Mouse (Mus musculus): ENCODE data around the gene Vapb.
"Not testable (repeated sequence)": the region's sequence is repeated elsewhere in the genome, so short reads cannot be mapped to it uniquely, and the experiment has no call there.

Gene Vapb

DNA sequence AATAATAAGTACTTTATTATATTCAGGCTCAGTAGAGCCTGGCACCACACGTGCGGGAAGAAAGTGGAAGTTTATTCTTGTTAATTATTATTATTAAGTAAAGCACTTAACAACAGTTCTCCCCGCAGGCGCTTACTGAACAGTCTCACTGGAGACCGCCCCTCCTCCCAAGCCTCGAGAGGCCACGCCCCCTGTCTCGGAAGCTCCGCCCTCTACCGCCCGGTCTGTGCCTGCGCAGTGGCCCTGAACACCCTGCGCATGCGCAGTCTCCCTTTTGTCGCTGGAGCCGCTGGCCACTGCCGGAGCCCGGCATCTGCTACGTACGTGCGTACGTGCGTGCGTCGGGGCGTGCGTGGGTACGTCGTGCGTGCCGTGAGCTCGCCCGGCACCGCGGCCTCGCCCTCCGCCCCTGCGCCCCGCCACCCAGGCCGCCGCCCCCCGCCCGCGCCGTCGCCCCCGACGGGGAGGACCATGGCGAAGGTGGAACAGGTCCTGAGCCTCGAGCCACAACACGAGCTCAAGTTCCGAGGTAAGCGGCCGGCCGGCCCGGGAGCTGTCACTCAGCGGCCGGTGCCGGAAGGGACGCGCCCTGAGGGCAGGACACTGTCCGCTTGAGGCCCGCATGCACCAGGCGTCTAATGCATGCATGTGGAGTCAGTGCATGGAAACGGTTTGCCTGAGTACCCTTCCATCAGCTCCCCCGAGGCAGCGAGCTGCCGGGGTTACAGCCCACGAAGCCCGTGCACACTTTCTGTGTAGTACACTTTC, at the start of gene Vapb:
Gene Vapb (plus strand): TSS at position 290 of the 768 bp plus-strand sequence.
- in situ Hi-C loops (cut with MboI; ENCODE audit: unreplicated experiment in 2 of 2): loop anchor here (10.0 to 25.0 kb wide), 3 partner anchors 325 to 725 kb away; partner anchors contain the start of genes Atp5e (in 1 of the 2), Prelid3b (in 1 of the 2), Stx16 (in 1 of the 2) and Tubb1 (in 1 of the 2)

DNA sequence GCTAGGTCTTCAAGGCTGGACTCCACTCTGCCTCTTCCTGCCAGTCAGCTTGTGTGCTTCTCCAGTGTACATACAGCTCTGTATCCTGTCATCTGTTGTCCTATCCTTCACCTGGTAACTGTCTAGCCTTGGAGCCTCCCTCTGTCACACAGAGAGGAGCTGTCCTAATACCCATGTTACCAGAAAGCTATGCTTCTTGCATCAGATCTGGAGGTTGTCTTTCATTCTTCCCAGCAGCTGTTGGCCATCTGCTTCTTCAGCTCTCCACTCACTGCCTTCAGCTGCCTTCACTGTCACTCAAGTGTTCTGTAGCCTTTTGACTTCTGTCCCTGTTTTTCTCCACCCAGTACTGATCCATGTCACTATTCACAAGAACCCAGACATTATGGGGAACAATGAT, 47.5 kb upstream of the Vapb start:
- in situ Hi-C loops (cut with MboI; ENCODE audit: unreplicated experiment in 2 of 2): no loop called here

DNA sequence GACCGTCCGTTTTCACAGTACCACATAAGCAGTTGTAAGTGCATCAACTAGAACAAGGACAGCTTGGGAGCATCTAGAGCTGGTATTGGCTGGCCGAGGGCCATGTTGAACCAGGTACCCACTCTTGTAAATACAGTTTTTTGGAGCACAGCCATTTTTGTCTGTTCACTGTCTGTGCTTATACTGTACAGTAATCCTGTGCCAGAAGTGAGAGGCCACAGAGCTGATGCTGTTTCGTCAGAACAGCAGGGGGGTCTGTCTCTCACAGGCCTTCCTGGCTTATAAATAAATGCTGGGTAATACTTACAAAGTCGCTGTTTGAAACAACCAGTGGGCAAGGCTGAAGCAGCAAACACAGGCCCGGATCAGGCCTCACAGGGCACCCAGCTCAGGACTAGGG, 45.6 kb upstream of the Vapb start:
- in situ Hi-C loops (cut with MboI; ENCODE audit: unreplicated experiment in 2 of 2): no loop called here

DNA sequence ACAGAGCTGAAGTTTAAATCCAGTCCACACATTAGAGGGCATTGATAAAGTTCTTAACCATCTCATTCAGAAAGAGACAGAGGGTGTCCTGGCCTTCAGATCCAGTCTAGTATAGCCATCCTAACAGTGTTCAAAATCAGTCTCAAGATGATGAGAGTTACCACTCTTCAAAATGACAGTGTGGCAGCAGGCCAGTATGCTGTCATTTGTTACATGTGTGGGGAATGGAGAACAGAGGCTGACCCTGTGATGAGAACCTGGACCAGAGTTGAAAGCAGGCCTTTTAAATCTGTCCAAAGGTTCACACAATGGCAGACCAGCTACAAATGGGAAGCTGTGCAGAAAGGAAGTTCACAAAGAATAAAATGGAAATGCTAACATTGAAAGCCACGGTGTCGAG, 44.6 kb upstream of the Vapb start:
- in situ Hi-C loops (cut with MboI; ENCODE audit: unreplicated experiment in 2 of 2): no loop called here

DNA sequence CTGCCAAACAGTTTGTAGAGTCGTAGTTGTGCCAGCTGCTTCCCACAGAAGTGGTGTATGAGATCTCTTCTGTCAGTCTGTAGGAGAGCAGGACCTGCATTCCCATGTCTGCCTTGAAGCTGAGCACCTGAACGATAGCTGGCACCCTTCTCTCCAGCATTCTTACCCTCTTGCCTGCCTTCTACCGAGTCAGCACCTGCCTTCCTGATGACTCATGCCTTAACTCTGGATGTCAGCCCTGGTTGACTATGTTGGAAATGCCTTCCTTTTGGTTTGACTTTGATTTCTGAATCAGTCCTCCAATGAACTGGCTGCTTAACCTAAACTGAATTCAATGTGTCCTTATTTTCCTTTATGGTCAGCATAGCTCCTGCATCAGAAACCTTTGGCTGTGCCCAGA, 38.5 kb upstream of the Vapb start:
- in situ Hi-C loops (cut with MboI; ENCODE audit: unreplicated experiment in 2 of 2): no loop called here

DNA sequence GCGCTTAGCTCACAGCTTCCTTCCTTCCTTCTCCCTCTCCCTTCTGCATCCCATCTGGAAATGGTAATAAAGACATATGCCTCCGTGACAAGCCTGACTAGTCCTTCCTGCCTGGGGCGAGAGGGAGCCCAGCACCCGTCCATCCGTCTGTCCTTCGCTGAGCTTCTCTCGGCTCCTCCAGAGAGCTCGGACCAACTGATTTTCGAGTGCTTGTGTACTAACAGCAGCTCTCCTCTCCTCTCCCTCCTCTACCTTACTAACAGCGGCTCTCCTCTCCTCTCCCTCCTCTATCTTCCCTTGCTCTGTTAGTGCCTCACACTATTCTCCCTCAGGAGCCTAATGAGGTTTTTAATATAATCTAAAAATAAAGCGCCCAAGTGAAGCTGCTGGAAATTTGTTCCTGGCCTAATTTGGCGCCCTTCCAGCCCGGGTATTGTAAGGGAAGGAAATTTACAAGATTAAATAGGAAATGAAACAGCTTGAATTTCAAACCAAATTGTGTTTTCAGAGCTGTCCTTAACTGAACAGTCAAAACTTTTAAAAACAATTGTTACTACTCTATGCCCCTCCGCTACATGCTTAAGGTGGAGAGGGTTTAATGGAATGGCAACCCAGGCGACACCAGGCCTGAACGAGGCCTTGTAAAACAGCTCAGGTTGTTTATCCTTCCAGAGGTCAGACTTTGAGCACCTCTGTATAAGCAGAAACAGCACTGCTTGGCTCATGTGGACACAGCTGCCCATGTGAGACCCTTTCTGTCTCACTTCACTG, 35.0 kb upstream of the Vapb start:
- in situ Hi-C loops (cut with MboI; ENCODE audit: unreplicated experiment in 2 of 2): no loop called here

DNA sequence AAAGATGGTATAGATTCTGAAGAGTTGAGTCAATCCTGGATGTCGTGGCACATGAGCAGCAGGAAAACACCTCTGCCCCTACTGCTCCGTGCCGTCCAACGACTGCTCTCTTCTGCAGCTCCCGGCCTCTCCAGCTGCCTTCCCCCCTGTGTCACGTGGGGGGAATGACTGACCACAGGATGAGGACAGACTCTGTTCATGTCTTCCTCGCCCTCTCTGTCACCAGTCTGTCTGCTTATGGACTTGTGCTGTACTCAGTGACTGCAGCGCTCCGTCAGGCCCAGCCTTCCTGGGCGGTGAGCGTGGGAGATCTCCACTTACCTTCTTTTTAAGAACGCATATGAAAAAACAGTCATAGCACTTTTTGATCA, 34.5 kb upstream of the Vapb start:
- in situ Hi-C loops (cut with MboI; ENCODE audit: unreplicated experiment in 2 of 2): no loop called here

DNA sequence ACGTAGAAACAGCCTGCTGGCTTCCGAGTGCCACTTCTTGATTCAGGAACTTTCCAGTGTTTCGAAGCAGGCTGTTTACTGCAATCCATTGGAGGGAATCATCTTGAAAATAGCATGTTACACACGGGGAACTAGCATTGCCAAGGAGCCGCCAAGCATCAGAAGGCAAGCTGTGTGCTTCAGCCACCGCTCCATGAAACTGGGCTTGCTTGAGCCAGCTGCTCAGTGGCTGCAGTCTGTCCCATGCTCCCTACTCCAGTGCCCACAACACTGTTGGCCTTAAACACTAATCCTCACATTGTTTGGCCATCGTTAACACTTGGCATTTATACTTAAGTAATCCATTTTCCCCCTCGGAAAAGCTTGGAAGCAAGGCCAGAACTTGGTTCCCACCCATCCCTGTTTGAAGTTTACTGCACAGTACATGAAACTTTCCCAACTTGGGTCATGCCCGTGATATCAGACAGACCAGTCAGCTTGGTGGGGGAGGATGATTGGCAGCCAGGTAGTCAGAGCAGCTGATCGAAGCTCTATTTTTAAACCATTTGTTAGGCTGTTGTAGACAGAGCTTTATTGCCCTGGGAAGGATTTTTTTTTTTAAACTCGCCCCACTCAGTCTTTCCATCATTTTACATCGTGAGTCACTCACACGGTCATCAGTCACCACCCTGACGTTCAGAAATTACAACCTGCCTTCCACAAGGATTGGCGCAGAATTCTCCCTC, 31.3 kb upstream of the Vapb start:
- in situ Hi-C loops (cut with MboI; ENCODE audit: unreplicated experiment in 2 of 2): no loop called here

DNA sequence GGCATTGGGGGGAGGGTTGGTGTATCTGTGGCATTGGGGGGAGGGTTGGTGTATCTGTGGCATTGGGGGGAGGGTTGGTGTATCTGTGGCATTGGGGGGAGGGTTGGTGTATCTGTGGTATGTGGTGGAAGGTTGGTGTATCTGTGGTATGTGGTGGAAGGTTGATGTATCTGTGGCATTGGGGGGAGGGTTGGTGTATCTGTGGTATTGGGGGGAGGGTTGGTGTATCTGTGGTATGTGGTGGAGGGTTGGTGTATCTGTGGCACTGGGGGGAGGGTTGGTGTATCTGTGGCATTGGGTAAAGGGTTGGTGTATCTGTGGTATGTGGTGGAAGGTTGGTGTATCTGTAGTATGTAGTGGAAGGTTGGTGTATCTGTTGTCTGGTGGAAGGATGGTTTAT, 29.7 kb upstream of the Vapb start:
- in situ Hi-C loops (cut with MboI; ENCODE audit: unreplicated experiment in 2 of 2): not testable (repeated sequence)

DNA sequence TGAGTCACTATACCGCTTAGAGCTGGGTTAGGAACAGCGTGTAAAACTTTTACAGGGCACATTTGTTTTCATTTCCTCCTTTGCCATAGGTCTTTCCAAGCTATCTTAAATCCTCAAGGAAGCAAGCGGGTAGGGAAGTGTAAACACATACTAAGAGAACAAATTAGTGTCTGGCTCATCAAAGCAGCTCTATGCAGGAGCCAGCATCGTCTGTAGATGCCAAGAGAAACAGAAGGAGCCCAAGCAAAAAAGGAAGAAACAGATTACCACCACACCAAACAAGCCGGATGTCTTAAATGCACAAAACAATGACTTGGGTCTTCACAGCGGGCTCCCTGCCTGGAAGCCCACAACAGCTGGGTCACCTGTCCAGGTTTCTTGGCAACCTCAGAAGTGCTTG, 27.1 kb upstream of the Vapb start:
- in situ Hi-C loops (cut with MboI; ENCODE audit: unreplicated experiment in 2 of 2): no loop called here

DNA sequence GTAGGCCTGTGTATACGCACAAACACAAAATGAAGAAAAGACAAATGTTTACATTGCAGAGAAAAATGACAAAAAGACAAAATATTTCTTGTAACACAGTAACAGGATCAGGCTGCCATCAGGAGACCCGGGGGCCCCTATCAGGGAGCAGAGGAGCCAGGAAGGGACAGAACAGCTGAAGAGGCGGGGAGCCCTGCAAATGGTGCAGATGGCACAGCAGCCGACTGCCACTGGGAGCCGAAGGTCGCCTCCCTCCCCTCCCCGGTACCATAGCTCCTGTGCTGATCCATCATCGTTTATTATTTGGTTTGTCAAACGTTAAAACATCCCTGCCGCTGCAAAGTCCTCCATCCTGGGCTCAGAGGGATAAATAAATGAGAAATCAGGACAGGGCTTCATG, 24.7 kb upstream of the Vapb start:
- in situ Hi-C loops (cut with MboI; ENCODE audit: unreplicated experiment in 2 of 2): no loop called here

DNA sequence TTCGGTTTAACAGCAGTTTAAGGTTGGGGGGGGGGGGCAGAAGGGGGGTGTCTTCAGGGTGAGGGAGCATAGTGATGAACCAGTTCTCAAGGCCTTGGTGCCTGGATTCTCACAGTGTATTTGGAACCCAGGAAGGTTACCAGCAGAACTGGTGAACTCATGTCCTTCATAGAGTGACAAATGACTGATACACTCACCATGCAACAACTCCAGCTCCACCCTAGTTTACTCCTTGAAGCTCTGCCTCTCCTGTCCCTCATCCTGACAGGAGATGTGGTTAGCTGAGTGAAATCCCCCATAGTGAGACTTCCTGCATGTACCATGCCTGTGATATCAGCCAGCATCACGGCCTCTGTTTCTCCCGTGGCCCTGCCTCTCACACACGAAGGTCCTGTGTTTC, 24.1 kb upstream of the Vapb start:
- in situ Hi-C loops (cut with MboI; ENCODE audit: unreplicated experiment in 2 of 2): no loop called here

DNA sequence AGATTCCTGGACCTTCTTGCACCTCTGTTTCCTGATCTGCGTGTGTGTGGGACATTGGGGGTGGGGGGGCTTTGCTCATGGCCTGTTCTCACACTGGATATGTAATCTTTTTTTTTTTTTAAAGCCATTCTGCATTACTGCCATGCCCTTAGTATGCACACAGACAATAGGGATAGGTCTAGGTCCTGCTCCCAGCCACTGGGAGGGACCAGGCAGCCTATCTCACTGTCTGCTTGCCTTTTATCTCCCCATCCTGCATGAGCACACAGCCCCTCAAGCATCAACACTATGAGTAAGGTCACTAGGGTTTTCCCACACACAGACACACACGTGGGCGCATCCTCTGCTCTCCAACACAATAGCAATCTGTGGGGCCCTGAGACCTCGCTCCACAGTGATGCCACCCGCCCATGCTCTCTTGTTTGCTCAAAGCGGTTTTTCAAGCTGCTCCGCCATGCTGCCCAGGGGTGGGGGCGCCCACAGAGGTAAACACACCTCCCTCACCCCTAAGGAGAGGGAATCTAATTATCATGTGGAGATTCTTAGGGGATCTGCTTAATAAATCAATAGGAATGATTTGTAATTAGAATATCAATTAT, 22.6 kb upstream of the Vapb start:
- in situ Hi-C loops (cut with MboI; ENCODE audit: unreplicated experiment in 2 of 2): no loop called here

DNA sequence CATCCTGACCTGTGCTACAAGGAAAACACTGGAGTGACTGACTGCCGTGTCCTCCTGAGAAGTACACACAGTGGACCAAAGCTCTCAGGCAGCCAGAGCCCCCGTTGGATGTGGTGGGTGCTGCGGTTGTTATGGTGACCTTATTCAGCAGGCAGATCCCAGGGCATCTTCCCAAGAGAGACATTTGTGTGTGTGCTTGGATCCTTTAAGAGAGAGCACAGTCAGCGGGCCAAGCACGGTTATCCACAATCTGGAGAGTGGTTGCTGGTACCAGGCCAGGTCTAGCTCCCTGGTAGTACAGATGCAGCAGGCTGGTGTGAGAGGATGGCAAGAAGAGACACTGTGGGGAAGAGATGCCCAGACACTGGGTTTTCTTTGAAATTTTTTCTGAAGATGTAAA, 20.3 kb upstream of the Vapb start:
- in situ Hi-C loops (cut with MboI; ENCODE audit: unreplicated experiment in 2 of 2): no loop called here

DNA sequence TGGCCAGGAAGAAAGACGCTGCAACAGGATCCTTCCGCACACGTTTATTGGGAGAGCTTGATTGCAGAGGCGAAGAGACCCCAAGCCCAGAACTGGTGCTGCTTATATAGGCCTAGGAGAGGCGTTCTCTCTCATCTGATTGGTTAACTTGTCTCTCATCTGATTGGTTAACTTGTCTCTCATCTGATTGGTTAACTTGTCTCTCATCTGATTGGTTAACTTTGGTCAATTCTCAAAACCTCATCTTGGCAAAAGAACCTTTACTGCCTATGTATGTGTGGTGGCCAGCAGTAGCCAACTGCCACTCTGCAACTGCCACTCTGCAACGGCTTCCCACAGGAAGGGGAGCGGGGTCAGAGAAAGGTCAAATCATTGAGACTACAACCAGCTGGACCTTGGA, 18.2 kb upstream of the Vapb start, which contains the start of gene 1700010B08Rik:
Gene 1700010B08Rik (plus strand): TSS at position 301 of the 400 bp plus-strand sequence.
- in situ Hi-C loops (cut with MboI; ENCODE audit: unreplicated experiment in 2 of 2): not testable (repeated sequence)

DNA sequence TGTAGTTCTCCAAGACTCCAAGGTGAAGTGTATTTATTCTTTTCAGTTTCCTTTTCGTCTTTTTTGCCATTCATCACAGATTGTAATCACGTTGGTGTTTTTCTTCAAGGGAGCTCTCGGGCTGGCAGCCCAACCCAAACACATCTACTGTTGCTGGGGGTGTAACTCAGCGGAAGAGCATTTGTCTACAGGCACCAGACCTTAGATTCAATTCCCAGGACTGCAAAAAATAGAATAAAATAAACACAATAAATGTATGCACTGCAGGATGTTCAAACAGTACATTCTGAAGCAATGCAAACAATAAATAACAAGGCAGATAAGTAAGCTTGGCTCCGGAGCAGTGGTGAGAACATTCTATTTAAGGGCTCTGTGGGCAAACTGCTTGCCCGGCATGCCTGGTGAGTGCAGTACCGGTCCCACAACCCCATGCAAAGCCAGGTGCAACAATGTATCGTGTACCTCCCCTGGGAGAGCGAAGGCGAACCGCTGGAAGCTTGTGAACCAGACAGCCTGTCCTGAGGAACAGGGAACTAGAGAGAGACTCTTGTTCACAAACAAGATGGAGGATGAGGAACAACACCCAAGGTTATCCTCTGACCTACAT, 15.0 kb upstream of the Vapb start:
- in situ Hi-C loops (cut with MboI; ENCODE audit: unreplicated experiment in 2 of 2): no loop called here

DNA sequence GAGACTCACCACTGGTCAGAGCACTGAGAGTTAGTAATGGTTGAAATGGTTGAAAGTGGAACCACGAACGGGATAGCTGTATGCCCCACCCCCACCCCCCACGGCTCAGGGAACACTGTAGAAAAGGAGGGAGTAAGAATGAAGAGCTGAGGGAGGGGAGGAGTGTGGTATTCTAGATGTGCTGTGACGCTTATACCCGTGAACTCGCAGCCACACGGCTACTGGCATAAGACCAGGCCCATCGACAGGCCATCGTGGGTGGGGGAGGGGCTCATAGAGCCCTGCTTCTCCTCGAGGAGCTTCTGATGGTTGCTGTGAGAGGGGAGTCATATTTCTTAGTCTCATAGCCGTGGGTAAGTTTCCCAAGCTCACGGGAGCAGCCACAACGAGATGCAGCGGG, 12.9 kb upstream of the Vapb start:
- in situ Hi-C loops (cut with MboI; ENCODE audit: unreplicated experiment in 2 of 2): no loop called here

DNA sequence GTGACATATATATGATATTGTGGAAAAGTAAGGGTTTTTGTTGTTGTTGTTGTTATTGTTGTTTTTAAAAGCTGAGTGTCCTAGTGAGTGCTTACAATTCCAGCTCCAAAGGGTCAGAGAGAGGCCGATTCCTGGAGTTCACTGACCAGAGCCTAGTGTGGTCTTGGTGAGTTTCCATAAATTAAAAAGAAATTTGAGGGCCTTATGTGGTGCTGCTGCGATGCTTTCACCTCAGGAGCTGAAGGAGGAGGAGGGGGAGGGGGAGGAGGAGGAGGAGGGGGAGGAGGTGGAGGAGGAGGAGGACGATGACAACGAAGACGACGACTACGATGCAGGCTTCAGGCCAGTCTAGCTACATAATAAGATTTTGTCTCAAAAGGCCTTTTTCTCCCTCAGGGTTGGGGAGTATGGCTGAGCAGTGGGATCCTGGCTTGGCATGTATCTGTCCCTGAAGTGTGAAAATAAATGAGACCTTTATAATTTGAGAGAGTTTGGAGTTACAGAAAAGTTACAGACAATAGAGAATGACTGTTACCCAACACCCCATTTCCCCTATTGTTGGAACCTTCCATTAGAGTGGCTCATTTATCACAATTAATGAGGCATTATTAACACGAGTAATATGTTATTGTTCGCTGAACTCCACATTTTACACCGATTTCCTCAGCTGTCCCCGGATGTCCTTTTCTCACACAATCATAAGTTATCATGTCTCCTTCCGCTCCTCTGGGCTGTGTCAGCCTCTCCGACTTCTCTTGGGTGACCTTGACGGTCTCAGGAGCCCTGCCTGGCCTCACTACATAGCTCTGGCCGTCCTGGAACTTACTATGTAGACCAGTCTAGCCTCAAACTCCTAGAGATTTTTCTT, 12.1 kb upstream of the Vapb start:
- in situ Hi-C loops (cut with MboI; ENCODE audit: unreplicated experiment in 2 of 2): loop anchor here in 1 of 2 experiments (25.0 kb wide), 2 partner anchors 337 to 737 kb away; partner anchors contain the start of genes Atp5e, Prelid3b and Tubb1

DNA sequence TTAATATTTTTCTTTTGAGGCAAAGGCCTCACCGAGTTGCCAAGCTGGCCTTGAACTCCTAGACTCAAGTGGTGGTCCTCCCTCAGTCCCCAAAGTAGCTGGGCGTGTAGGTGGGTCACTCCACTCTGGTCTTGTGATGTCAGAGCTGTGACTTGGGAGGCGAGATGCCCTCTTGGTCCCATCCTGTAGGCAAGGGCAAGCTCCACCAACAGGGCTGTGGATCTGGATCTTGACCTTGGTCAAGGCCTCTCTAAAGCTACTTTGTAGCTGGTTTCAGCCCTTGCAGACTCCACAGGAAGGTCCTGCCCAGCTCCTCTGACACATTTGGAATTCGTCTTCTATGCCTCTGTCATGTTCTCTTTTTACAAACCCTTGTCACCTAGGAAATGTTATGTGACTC, 11.5 kb upstream of the Vapb start:
- in situ Hi-C loops (cut with MboI; ENCODE audit: unreplicated experiment in 2 of 2): loop anchor here in 1 of 2 experiments (25.0 kb wide), 2 partner anchors 336 to 736 kb away; partner anchors contain the start of genes Atp5e, Prelid3b and Tubb1

All from v-Abl transformed pro-B cells (cell line).